Mouse (Mus musculus) cerebellum, adult 11 months (tissue): ENCODE data around the gene Ramp3.

Experiments
- DNase-seq: peaks from one replicate; pipeline ENCODE4 v3.0.0; 2022

The Ramp3 gene

GRCm38 (mm10) chr11:6670826-6671225 is 12.5 kb downstream of the Ramp3 start:
- no peak for DNase-seq

- no peak for DNase-seq
Measured at GRCm38 (mm10) chr11:6674701-6675100, 16.4 kb downstream of the Ramp3 start.

GRCm38 (mm10) chr11:6675402-6675801 is 17.1 kb downstream of the Ramp3 start:
- DNase-seq = no peak

- DNase-seq = no peak
Measured at GRCm38 (mm10) chr11:6676641-6677040, 18.3 kb downstream of the Ramp3 start.

GRCm38 (mm10) chr11:6677530-6677929 is 19.2 kb downstream of the Ramp3 start:
- no peak for DNase-seq

- DNase-seq = no peak
Measured at GRCm38 (mm10) chr11:6679694-6680396, 21.5 kb downstream of the Ramp3 start.

- no peak for DNase-seq
Measured at GRCm38 (mm10) chr11:6680397-6680818, 22.1 kb downstream of the Ramp3 start.

GRCm38 (mm10) chr11:6684741-6685140 is 26.4 kb downstream of the Ramp3 start:
- no peak for DNase-seq

- DNase-seq = no peak
Measured at GRCm38 (mm10) chr11:6688888-6689287, 30.6 kb downstream of the Ramp3 start.

- DNase-seq = no peak
Measured at GRCm38 (mm10) chr11:6692341-6692740, 34.0 kb downstream of the Ramp3 start.

- DNase-seq = no peak
Measured at GRCm38 (mm10) chr11:6694114-6694513, 35.8 kb downstream of the Ramp3 start.

GRCm38 (mm10) chr11:6695176-6695575 is 36.9 kb downstream of the Ramp3 start:
- no peak for DNase-seq

GRCm38 (mm10) chr11:6696551-6696950 is 38.2 kb downstream of the Ramp3 start:
- no peak for DNase-seq

GRCm38 (mm10) chr11:6697751-6698150 is 39.4 kb downstream of the Ramp3 start:
- DNase-seq = no peak

- no peak for DNase-seq
Measured at GRCm38 (mm10) chr11:6698281-6698680, 40.0 kb downstream of the Ramp3 start.

- no peak for DNase-seq
Measured at GRCm38 (mm10) chr11:6702258-6702657, 43.9 kb downstream of the Ramp3 start.

- DNase-seq = no peak
Measured at GRCm38 (mm10) chr11:6704851-6705250, 46.5 kb downstream of the Ramp3 start.

GRCm38 (mm10) chr11:6705516-6705915 is 47.2 kb downstream of the Ramp3 start:
- DNase-seq = no peak

GRCm38 (mm10) chr11:6706796-6707195 is 48.5 kb downstream of the Ramp3 start:
- DNase-seq = no peak

- no peak for DNase-seq
Measured at GRCm38 (mm10) chr11:6708437-6708836, 50.1 kb downstream of the Ramp3 start.

GRCm38 (mm10) chr11:6710409-6710808 is 52.1 kb downstream of the Ramp3 start:
- no peak for DNase-seq

GRCm38 (mm10) chr11:6720746-6721145 is 62.4 kb downstream of the Ramp3 start:
- DNase-seq = no peak

GRCm38 (mm10) chr11:6726921-6727320 is 68.6 kb downstream of the Ramp3 start:
- no peak for DNase-seq
